Mouse (Mus musculus) spleen, adult 2 months (tissue): ENCODE measurements around the gene Vamp9. TPM values are rescaled to one million over a fixed set of nuclear protein-coding genes. Genes with fewer than 3 reads are reported as not detected.

ENCODE experiments used
- DNase-seq, 2 experiments: peaks; one replicate each; pipeline versions ENCODE4 v3.0.0 to v3.0.0-alpha.2; 2012 to 2021; ENCODE audit warnings: low spot score in 2 of 2, low read depth in 1 of 2
- H3K27ac ChIP-seq: fragments of 200-500 bp; 2 replicates; pipeline ENCODE4 v1.5.1; 2012; ENCODE audit warnings: low read length, inconsistent platforms; ENCODE audit not compliant: insufficient read depth
- H3K27me3 ChIP-seq: fragments of 200-500 bp; 2 replicates; pipeline ENCODE4 v1.6.1; 2012; ENCODE audit warnings: mild to moderate bottlenecking, moderate library complexity, low read length, inconsistent platforms; ENCODE audit not compliant: control insufficient read depth, insufficient read depth
- H3K36me3 ChIP-seq: fragments of 200-500 bp; 2 replicates; pipeline ENCODE4 v1.6.1; 2012; ENCODE audit warnings: mild to moderate bottlenecking, low read length, inconsistent platforms; ENCODE audit not compliant: control insufficient read depth, insufficient read depth
- H3K4me1 ChIP-seq: fragments of 200-500 bp; 2 replicates; pipeline ENCODE4 v1.6.1; 2011; ENCODE audit warnings: inconsistent platforms; ENCODE audit not compliant: control insufficient read depth, insufficient read depth, insufficient read length
- H3K4me3 ChIP-seq: fragments of 200-500 bp; 2 replicates; pipeline ENCODE4 v1.5.1; 2011; ENCODE audit warnings: mild to moderate bottlenecking, inconsistent platforms; ENCODE audit not compliant: insufficient read depth, insufficient read length; ENCODE audit errors: extremely low read depth
- CTCF ChIP-seq: fragments of 200-500 bp; IDR thresholded peaks from 2 replicates; pipeline ENCODE4 v1.5.1; 2011; ENCODE audit warnings: mild to moderate bottlenecking, inconsistent platforms; ENCODE audit not compliant: insufficient read depth, insufficient read length, insufficient replicate concordance; ENCODE audit errors: extremely low read depth
- POLR2A ChIP-seq: fragments of 200-500 bp; IDR thresholded peaks from 2 replicates; pipeline ENCODE4 v1.6.1; 2011; ENCODE audit warnings: low read depth, low read length, inconsistent platforms
- WGBS: fragments of 180-500 bp; shearing (Covaris S2); methylation state at CpG from one replicate; pipeline ENCODE4 v1.1.7; 2018; 5-methylcytosine and 5-hydroxymethylcytosine counted together
- polyA plus RNA-seq: library from polyadenylated mRNA; depleted of rRNA; stranded (reverse); fragments of >200 nt; gene quantifications from 2 replicates; pipeline ENCODE4 v1.2.3, GENCODE M21; 2012

The Vamp9 gene
- polyA plus RNA-seq, 1 experiment = not detected

GRCm38 (mm10) chr5:99868286-99868685 is 37.8 kb upstream of the Vamp9 start:
- DNase-seq = no peak
- H3K27ac ChIP-seq = no peak overlapping the region
- TF ChIP-seq POLR2A (no peak), CTCF (no peak)

GRCm38 (mm10) chr5:99868923-99869322 is 37.1 kb upstream of the Vamp9 start:
- Histone ChIP-seq H3K4me3 (no peak overlapping the region), H3K27ac (no peak overlapping the region), H3K36me3 (no peaks in the 10 kb centered on the region), H3K4me1 (no peaks in the 10 kb centered on the region), H3K27me3 (no peaks in the 10 kb centered on the region)
- DNase-seq = no peak
- 33% methylated on average over 9 of the region's 9 CpGs for WGBS
- TF ChIP-seq CTCF (no peak), POLR2A (no peak)

More at GRCm38 (mm10) chr5:99868286-99868685, 37.8 kb upstream of the Vamp9 start:
- 93% methylated on average over 17 of the region's 17 CpGs for WGBS
- Histone ChIP-seq H3K4me3 (no peak overlapping the region), H3K36me3 (no peaks in the 10 kb centered on the region), H3K27me3 (no peaks in the 10 kb centered on the region), H3K4me1 (no peaks in the 10 kb centered on the region)

GRCm38 (mm10) chr5:99877565-99877964 is 28.5 kb upstream of the Vamp9 start:
- Histone ChIP-seq H3K4me1 (no peaks in the 10 kb centered on the region), H3K27me3 (no peaks in the 10 kb centered on the region), H3K36me3 (no peaks in the 10 kb centered on the region), H3K4me3 (no peak overlapping the region), H3K27ac (no peak overlapping the region)
- WGBS = 87% methylated on average over 9 of the region's 9 CpGs
- TF ChIP-seq CTCF = no peak
- no peak for TF ChIP-seq POLR2A
- DNase-seq = no peak

- 86% methylated on average over 3 of the region's 3 CpGs for WGBS
- H3K27me3 ChIP-seq = no peaks in the 10 kb centered on the region
- TF ChIP-seq POLR2A (no peak), CTCF (no peak)
- no peak overlapping the region for H3K27ac ChIP-seq
- H3K36me3 ChIP-seq = no peaks in the 10 kb centered on the region
- H3K4me1 ChIP-seq = no peaks in the 10 kb centered on the region
- no peak overlapping the region for H3K4me3 ChIP-seq
- DNase-seq = no peak
Measured at GRCm38 (mm10) chr5:99882441-99882840, 23.6 kb upstream of the Vamp9 start.

GRCm38 (mm10) chr5:99884035-99884434 is 22.0 kb upstream of the Vamp9 start:
- Histone ChIP-seq H3K27me3 (no peaks in the 10 kb centered on the region), H3K4me1 (no peaks in the 10 kb centered on the region), H3K4me3 (no peak overlapping the region), H3K36me3 (no peaks in the 10 kb centered on the region), H3K27ac (no peak overlapping the region)
- no peak for TF ChIP-seq POLR2A
- no peak for TF ChIP-seq CTCF
- WGBS = 92% methylated on average over 4 of the region's 4 CpGs
- DNase-seq = no peak

- no peak overlapping the region for H3K27ac ChIP-seq
- H3K36me3 ChIP-seq = no peaks in the 10 kb centered on the region
- DNase-seq = no peak
- WGBS = 13% methylated on average over 1 of the region's 1 CpGs
- H3K27me3 ChIP-seq = no peaks in the 10 kb centered on the region
- H3K4me3 ChIP-seq = no peak overlapping the region
- TF ChIP-seq POLR2A = no peak
- no peak for TF ChIP-seq CTCF
- no peaks in the 10 kb centered on the region; the same call in 1 of the 2 replicates for H3K4me1 ChIP-seq
Measured at GRCm38 (mm10) chr5:99887133-99887532, 18.9 kb upstream of the Vamp9 start.

GRCm38 (mm10) chr5:99891516-99892441 is 14.3 kb upstream of the Vamp9 start:
- TF ChIP-seq CTCF (no peak), POLR2A (no peak)
- no peak for DNase-seq
- no peaks in the 10 kb centered on the region; the same call in 1 of the 2 replicates for H3K4me1 ChIP-seq
- H3K4me3 ChIP-seq = no peak overlapping the region
- no peaks in the 10 kb centered on the region for H3K36me3 ChIP-seq
- H3K27ac ChIP-seq = no peak overlapping the region
- 79% methylated on average over 12 of the region's 12 CpGs for WGBS
- no peaks in the 10 kb centered on the region for H3K27me3 ChIP-seq
